Mouse (Mus musculus) C2C12 (cell line): ENCODE measurements around the gene Prss57.

ENCODE experiments used
- CTCF ChIP-seq: IDR thresholded peaks from one replicate; pipeline ENCODE4 v1.5.1; 2011; ENCODE audit not compliant: control insufficient read depth, insufficient read depth, insufficient read length
- MYOG ChIP-seq: IDR thresholded peaks from one replicate; pipeline ENCODE4 v1.6.1; 2011; ENCODE audit not compliant: control insufficient read depth, insufficient read length; ENCODE audit errors: extremely low read depth

DNA sequence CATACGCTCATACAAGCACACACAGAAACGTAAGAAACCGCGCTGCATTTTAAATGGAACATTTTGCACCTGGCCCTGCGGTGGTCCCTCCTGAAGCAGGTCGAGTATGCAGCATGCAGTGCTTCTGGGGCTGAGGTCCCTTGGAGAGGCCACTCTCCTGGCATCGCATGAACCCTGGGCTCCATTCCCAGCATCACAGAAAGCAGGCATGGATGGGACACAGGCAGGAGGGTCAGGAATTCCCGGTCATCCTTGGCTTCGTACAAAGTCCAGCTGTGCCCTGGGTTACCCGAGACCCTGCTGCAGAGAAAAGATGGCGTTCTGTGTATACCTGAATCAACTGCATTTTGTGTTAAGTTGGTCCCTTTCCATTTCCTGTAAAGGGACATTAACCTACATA is 9.7 kb upstream of the Prss57 start:
- no peak for TF ChIP-seq CTCF
- no peak for TF ChIP-seq MYOG
